Mouse (Mus musculus): ENCODE measurements at regions not wholly inside any gene's neighbourhood (a gene's known extent, or its start where the extent isn't known, plus 50 kb on each side); places are given as distances from the start of the nearest gene placed in this dataset.

DNA sequence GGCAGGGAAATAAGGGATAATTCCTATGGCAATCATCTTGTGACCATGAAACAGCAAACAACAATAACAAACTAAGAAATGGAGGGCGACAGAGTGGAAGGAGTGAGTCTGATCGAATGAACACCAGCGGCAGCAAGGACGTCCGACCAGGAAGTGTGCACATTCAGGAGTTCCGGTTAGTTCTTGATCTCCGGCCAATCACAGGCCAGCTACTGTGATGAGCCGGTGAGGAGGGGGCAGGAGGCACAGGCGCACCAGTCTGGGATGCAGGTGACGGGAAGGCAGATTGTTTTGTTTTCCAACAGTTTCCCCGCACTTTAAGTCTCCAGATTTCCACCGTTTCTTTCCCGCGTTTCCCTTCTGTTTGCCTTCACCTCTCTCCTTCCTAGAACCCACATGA, 50.3 kb upstream of the Hunk start:
- no peak for ATAC-seq (replicated peaks; ENCODE audit: poor library complexity, severe bottlenecking)

DNA sequence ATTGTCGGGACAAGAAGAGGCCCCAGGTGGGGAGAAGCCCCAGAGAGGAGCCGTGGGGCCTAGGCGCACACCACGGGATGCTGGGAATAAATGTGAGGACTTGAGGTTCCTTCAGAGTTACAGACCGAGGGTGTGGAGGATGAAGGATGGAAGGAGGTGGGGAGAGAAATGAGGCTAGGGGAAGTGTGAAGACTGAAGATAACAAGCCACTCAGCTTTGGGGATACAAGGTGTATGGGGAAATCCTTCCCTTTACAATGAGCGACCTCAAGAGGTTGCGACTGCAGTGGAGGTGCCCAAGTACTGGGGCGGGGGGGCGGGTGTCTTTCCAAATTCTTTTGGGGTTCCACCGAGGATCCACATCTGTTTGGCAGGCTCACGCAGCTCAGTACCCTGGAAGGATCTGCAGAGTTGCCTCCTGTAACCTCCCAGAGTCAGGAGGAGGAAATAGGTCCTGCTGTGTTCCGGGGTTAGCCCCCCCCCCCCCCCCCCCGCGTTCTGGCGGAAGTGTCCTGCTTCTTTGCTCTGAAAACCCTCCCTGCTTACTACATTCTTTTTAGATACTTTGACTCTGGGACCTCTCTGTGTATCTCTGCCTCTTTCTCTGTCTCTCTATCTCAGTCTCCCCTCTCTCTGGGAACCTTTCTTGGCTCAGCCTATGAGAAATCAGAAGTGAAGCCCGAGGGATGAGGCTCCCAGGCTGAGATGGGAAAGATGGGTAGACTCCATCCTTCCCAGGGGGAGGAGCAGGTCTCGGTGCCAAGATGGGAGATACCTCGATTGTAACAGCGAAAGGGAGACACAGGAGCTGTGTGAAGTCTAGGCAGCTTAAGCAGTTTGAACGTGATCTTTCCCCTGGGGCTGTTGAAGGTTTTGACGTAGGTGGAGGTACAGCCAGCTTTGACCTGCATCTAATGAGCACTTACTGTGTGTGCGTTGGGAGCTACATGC, 49.8 kb upstream of the Scaf4 start:
- ATAC-seq (replicated peaks; ENCODE audit: poor library complexity, severe bottlenecking) = peak; percentile 64
